Mouse (Mus musculus) cerebellum, adult 9-10 months (tissue): Measurements from ENCODE around the gene Baz2b.

Source experiments
- DNase-seq: peaks from one replicate; pipeline ENCODE4 v3.0.0; 2022

Gene Baz2b

DNA sequence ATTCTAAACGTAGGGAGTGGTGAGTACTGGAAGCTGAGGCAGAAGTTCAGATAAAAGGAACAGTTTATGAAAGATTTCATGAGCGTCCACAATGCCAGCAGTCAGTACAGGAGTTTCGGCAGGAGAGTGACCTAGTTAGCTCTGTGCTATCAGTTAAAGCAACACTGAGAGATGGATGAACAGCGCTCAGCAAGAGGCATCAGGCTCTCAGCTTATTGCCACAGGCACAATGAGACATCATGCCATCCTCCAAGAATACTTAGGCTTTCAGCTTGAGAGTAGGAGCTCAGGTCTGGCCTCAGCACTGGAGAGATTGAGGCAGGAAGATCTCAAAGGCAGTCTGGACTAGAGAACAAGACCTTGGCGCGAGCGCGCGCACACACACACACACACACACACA is 160.3 kb downstream of the Baz2b start:
- no peak for DNase-seq

DNA sequence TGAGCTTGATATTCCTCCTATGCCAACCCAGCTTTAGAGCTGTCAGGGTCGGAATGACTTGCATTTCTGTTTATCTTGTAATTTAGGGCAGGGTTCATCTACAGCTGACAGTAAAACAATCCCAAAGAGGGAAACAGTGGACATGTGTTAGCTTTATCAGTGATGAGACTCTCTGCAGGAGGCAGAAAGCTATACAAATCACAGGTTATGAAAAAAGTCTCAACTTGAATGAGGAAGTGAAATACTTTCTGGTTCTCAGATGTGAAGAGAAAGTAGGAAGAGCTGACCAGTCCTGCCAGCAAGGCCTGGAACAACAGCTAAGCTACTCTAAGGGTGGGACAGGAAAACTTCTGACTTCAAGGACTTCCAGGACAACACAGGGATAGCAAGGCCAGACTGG is 163.6 kb downstream of the Baz2b start:
- no peak for DNase-seq

DNA sequence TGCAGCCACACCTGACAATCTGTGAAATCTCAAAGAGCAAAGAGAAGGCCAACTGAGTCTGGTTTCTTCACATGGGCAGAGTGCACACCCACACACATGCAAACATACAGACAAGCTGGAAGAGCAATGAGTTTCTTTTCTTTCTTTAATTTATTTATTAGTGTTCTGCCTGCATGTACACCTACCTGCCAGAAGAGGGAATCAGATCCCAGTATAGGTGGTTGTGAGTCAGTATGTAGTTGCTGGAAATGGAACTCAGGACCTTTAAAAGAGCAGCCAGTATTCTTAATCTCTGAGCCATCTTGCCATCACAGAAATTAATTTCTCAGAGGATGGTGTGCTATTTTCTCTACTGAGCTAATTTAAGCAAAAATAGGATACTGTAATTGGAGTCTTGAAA is 164.7 kb downstream of the Baz2b start:
- DNase-seq = no peak

DNA sequence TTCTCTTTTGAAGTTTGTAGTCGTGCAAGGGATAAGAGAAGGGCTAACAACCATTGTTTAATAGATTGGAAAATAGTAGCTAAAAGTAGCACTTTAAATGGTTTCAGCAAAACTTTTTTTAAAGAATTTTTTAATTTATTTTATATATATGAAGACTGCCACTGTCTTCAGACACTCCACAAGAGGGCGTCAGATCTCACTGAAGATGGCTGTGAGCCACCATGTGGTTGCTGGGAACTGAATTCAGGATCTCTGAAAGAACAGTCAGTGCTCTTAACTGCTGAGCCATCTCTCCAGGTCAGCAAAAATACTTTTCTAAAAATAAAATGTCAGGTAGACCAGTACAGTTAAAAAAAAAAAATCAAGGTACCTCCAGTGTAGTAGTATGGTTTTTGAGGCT is 165.1 kb downstream of the Baz2b start:
- no peak for DNase-seq

DNA sequence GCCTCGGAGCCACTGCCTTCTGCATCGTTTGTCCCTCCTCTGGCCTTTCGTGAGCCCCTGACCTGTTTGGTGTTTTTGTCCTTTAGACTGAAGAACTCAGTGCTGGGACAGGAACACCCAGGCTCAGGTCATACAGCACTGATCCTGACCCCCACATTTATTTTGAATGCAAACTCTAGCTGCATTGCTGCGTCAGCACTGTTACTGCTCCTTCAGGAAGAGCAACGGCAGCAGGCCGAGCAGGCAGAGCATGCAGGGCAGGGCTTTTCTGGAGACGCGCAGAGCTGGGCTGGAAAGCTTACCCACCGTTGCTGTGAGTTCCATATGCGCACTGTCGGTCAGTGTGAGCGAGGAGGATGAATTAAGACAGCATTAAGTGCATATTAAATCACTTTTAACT is 166.9 kb downstream of the Baz2b start:
- peak; percentile 48 for DNase-seq

DNA sequence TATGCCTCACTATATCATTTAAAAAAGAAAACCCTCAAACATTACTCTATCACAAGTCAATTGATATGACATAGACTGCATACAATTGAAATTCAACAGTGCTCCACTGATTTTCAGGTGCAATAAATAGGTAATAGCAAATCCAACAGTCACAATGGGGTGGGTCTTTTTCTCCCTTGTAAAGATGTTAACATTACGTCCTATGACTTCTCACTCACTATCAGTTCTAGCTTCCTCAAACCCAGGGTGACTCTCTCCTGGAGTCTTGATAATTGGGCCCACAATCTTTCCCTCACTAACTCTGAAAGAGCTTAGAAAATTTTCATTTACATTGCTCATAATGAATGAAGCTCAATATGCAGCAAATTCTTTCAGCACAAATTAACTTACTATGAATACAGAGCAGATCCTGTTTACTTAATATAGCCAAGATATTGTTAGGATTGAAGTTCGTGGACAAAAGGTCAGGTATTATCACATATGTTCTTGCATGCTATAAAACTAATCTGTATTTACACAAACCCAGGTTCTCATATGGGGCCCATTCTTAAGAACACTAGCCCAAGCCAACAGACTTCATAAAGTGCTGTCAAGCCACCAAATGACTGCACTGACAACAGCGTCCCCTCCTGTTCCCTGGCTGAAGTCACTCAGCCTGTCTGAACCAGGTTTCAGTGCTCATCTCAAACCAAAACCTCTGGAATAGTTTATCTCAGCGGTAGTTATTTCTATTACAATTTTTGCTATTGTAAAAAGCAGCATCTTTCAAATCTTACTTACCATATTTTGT is 168.0 kb downstream of the Baz2b start:
- DNase-seq = no peak

DNA sequence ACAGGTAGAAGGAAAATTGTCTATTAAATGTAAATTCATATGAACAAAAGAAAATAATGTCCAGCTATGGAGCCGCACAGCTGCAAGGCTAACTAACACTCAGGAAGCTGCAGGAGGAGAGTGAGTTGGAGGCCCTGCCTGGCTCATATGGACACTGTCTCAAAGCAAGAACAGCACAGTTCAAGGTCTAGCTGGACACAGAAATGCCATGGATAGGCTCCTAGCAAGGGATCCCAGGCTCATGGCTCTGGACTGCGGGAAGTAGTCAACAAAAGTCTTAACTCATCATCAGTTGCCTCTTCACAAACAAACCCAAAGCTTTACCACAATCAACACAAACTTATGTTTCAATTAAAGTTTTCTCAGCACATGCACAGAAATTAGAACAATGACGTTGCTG is 169.5 kb downstream of the Baz2b start:
- DNase-seq = no peak

DNA sequence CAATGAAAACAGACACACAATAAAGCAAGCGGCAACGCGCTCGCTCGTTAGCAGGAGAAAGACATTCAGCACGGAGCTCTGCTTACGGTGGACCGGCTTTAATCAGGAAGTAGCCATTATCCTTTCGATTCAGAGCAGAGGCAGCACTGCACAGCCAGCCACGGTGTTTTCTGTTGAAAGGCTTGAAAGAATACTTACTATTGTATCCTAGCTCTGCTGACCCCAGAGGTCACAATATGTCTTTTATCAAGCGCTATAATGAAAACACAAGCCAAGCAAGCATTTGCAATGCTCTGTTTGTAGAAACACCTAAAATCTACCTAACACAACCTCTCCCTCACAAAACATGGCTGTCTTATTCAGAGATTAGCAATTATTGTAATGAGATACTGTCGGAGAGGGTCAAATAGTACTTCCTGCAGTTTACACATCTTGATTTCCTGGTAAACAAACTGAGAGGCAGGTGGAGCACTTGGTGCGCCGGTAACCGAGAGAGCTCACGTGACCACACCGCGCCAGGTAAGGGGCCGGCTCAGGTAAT is 172.6 kb downstream of the Baz2b start:
- DNase-seq = peak; percentile 71

DNA sequence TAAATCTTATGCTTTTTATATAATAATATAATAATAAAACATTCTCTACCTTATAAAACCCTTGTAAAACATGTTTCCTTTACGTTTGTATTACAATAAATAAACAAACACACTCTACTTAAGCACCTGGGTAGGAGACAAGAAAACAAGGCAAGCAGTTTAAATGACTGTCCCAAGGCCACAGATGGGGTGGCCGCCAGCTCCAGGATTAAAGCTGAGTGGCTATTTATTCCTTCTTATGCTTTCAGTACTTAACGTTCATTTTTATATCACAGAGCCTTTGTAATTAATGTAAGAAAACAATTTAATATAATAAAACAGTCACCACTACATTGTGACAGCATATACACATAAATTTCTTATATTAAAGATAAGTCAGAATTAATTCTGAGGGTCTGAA is 173.3 kb downstream of the Baz2b start:
- peak; percentile 54 for DNase-seq

DNA sequence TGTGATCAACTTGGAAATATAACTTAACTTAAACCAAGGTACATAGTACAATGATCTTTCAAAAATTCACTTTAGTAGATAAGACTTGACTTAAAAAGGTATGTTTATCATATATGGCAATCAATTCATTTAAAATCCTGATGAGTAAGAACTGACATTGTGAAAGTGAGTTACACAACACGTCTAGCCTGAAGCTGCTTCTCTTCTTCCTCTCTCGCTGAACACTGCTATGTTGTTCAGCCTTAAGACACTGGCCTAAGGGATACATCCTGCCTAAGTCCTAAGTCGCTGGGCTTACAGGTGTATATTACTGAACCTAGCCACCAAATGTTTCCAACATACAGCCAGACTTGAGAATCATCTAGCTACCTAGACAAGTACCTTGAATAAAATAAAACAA is 178.6 kb downstream of the Baz2b start:
- no peak for DNase-seq

DNA sequence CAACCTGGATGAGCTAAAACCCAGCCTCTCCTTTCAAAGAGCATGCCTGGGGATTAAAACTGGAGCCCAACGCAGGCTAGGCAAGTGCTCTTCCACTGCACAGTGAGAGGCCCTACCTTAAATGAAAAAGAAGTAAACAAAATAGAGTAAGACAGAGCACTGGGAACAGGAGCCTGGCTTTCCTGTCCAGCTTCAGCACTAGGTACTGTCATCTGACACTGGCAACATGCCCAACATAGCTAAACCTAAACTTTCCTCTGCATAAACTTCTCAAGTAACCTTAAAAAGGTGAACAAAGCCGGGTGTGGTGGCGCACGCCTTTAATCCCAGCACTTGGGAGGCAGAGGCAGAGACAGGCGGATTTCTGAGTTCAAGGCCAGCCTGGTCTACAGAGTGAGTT is 180.6 kb downstream of the Baz2b start:
- no peak for DNase-seq

DNA sequence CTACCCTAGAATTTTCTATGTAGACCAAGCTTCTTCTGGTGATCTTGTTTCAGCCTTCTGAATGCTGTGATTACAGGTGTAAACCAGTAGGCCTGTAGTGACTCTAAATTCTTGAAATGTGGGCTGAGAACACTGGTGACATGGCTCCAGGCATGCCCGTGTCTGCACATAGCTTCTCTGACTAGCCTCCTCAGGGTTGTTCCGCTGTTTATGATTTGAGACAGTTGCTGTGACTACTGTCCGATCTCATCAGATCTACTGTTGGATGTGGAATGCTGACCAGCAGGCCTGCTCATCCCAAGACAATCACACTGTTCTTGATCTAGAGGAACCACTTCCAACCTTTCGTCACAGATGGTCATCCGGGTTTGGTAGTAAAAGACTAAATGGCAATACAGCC is 182.5 kb downstream of the Baz2b start:
- DNase-seq = no peak

DNA sequence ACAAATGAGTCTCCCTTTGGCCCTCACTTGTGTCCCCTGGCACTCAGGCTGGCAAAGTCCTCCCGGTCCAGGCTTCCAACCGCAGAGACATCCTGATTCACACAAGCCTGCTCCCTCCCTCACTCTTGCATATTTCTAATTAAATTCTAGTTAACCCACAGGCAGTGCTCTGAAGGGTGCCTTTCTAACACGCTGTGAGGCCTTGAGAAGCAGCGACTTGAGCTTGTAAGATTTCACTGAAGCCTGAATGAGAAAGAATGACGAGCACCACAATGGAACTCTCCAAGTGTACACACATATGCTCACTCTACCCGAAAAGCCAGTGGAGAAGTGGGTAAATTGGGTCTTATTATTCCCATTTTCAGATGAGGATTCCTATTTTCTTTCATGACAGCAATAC is 183.1 kb downstream of the Baz2b start:
- DNase-seq = no peak

DNA sequence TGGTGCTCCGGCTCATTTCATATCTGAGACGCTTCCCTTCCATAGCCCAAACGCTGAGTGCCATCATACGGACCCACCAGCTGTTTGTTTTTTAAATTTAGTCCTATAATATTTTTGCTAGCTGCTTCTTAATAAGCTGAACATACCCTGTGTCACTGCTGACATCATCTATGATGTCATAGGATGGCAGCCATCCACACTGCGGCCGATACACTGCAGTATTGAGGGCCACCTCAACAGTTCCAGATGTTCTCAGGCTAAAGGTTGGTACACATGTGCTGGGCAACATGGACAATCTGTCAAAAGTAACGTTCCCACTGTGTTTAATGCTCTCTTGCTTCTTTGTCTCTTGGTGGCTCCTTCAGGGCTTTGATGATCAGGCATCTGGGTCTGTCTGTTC is 185.9 kb downstream of the Baz2b start:
- DNase-seq = no peak

DNA sequence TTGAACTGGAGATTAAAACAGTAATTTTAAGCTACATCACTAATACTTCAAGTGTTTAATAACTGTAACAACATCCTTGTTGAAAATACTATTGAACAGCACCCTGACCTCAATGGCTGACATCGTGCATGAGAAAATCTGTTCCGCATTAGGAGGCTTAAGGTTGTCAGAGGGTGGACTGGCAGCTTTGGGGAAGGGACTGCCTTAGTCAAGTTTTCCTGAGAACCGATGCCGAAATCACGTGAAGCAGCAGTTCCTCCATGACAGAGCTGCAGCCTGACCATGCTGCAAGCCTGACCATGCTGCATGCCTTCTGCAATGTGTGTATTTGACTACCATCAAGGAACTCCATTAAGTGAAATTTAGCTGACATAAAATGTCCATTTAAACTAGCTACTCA is 188.1 kb downstream of the Baz2b start:
- DNase-seq = no peak

DNA sequence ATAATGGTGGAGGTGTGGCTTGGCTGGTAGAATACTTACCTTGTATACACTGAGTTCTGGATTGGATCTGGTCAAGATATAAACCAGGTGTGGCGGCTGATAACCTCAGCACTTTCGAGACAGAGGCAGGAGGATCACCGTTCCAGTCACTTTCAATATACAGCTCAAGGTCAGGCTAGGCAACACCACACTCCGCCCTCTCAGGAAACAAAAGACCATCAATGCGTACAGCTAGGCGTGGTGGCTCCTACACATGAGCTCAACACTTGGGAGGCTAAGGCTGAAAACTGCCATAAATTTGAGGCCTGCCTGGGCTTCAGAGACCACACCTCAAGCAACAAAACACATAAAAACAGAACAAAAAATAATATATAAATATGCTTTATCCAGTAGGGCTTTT is 188.5 kb downstream of the Baz2b start:
- no peak for DNase-seq

DNA sequence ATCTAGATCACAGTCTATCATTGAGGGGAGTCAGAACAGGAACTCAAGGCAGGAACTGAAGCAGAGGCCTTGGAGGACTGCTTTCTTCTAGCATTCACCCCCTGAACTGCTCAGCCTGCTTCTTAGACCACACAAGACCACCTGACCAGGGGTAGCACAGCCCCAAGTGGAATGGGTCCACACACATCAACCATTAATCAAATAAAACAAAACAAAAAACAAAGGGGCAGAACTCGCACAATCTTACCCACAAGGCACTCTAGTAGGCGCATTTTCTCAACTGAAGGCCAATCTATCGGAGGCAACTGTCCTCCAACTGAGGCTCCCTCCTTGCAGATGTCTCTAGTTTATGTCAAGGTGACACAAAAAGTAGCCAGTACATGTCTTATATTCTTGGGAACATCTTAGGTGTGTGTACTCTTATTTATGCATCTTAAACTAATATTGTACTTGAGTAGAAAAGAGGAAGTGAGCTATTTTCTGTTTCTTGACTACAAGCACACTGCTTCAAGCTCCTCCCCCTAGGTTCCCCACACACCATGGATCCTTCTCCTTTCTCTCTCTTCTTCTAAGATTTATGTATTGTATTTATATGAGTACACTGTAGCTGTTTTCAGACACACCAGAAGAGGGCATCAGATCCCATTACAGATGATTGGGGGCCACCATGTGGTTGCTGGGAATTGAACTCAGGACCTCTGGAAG is 189.9 kb downstream of the Baz2b start:
- no peak for DNase-seq

DNA sequence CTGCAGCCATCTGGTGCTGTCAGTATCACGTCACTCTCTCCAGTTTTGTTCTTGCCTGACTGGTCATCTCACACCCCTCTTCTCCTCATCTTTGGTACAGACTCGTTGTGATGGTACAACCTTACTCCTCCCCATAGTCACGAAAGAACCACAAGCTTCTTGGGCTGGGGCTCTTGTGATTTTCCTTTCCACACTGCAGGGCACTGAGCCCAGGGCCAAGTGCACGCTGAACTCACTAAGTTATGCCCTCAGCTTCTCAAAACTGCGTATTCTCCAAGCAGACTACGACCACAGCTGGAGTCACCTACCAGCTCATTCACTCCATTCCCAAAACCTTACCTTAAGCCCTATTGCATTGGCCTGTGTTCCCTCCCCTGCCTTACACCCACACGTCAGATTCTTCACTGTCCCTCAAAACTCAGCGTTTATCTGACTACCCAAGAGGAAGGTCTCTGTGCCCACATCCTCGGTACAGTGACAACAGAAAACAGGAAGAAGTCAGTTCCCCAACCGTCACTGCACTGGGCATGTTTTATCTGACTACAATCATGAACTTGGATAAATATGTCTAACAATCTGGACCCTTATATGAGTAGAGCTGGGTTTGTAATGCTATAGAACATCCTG is 190.7 kb downstream of the Baz2b start:
- no peak for DNase-seq

DNA sequence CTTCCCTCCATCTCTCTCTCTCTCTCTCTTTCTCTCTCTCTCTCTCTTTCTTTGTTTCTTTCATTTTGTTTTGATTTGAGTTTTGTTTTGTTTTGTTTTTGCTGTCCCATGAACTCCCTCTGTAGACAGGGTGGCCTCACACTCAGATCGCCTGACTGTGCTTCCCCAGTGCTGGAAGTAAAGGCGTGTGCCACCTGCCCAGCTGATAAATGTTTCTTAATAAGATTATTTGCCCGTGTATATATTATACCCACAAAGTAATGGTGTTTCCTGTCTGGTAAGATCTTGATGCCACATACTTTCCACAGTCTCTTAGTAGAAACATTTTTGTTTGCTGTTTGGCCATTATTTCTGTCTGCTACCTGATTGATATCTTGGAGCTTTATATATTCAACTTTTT is 198.1 kb downstream of the Baz2b start:
- DNase-seq = no peak

DNA sequence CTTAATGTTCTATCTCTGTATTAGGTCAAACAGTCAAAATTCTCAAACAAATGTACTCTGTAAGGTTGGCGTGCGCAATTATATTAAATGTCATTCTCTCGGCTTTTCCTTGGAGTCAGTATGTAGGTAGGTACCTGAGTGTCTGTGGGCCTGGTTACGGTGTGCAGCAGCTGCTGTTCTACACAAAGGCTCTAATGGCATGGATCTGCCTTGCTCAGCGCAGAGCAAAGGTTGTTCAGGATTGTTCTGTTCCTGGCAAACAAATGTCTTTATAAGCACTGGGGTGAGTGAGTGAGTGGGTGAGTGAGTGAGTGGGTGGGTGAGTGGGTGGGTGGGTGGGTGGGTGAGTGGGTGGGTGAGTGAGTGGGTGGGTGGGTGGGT is 206.0 kb downstream of the Baz2b start:
- DNase-seq = no peak

DNA sequence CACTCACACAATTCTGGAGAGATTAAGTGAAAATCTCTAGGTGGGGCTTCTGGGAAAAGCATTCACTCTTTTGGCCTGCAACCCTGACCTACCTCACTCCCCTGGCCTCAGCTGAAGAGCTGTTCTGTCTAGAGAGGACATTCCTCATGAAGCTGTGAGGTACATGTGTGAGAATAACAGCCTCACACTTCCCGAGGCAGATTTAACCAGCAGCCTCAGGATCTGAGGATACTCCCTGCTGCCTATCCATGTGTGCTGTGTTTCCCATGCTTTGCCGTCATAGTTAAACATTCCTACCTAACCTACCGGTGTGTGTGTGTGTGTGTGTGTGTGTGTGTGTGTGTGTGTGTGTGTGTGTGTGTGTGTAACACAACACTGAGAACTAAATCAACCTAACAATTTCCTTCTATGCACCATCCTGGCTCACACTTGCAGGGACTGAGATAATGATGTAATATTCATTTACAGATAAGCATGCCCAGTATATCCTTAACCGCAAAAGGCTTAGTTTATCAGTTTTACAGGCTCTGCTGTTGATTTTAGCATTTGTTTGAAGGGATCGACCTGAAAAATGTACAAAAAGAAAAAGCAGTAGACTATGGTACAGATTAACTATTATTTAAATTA is 206.5 kb downstream of the Baz2b start:
- DNase-seq = no peak

DNA sequence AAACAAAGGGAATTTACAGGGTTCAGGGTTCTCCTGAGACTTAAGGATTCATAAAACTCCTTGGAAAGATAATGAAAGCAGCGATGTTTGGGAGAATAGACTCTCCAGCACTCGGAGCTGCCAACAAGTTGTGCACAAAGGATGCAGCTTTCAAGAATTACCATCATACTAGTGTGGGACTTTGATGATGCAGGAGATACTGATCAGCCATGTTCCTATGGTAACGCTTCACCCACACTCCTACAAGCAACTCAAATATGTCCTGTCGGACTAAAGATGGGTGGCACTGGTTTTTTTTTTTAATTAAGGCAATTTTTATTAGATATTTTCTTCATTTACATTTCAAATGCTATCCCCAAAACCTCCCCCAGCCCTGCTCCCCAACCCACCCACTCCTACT is 209.4 kb downstream of the Baz2b start:
- no peak for DNase-seq

DNA sequence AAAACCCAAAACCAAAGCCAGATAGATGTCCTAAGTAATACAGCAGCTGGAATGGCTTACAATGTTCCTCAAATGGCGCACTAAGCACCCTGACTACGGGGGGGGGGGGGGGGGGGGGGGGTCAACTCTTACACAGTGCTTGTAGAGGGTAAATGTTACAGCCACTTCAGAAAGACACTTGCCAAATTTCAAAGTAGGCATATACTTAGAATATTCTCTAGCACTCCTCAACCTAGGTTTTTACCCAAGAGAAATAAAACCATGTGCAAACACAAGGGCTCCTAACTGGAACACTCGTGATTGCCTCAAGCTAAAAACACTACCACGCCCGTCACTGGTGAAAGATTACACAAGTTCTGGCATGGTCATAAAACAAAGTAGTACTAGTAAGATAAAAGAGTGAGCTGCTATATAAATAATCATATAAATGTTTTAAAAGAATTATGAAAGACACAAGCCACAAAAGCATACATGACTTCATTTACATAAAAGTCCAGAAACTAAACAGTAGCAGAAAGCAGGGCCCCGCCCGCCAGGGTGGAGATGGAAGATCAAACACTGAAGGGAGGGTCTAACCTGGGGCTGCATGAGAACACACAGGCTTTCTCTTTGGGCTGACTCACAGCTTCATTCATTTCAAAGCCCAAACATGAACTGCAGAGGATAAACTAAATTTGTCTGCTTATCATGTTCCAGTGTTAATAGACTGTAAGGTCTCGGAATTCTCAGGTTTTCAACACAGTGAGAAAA is 212.0 kb downstream of the Baz2b start:
- DNase-seq = no peak
